Mouse (Mus musculus) adrenal gland, adult 8-10 months (tissue): Measurements from ENCODE around the gene Kcnq4. TPM values are rescaled to one million over a fixed set of nuclear protein-coding genes. Genes with fewer than 3 reads are reported as not detected.

Experiments
- DNase-seq: peaks from one replicate; pipeline ENCODE4 v3.0.0; 2022
- microRNA-seq, 2 experiments: library from miRNA; unstranded; fragments of <30 nt; microRNA quantifications; one replicate each; pipeline ENCODE4 v1.2.0; 2022
- total RNA-seq, 4 experiments: library from RNA; stranded (reverse); gene quantifications; 2 replicates each; pipeline ENCODE4 v1.2.4; 2022

Kcnq4 gene
- total RNA-seq, 4 experiments from 2014 or later = 1.8 to 3.5 (median 2.9) TPM

GRCm38 (mm10) chr4:120671046-120671445, 77.4 kb downstream of the Kcnq4 start:
- DNase-seq = no peak

- no peak for DNase-seq
Measured at GRCm38 (mm10) chr4:120669585-120669984, 78.8 kb downstream of the Kcnq4 start.

DNA sequence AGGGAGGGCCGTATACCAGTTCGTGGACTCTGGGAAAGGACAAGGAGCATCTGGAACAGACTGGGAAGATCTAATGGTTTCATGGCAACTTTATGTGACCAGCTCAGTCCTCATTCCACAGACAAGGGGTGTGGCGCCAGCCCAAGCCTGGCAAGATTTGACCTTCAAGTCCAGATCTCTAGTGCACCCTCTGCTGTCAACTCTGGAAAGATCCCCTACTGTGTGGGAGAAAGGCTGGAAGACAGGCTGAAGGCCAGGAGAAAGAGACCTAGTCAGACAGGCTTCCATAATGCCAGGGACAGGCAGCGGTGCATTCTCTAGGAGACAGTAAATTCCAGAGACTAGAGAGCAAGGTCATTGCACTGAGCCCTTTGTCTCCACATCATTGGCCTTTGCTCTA, 79.9 kb downstream of the Kcnq4 start:
- DNase-seq = peak; percentile 29

- DNase-seq = no peak
Measured at GRCm38 (mm10) chr4:120667555-120667954, 80.9 kb downstream of the Kcnq4 start.

DNA sequence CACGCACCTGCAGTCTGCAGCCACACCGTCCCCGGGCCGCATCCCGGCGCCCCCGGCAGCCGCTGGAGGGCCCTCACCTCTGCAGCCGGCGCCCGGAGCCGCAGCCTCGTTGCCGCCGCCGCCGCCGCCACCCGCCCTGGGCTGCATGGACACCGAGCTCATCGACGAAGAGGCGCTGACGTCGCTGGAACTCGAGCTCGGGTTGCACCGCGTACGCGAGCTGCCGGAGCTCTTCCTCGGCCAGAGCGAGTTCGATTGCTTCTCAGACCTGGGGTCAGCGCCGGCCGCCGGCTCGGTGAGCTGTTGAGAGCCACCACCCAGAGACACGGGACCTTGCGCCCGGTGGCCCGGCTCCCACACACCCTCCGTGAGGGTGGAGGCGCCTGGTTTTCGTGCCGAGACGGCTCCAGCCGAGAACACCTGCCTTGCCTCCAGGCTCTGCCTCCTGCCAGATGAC, 81.3 kb downstream of the Kcnq4 start:
- DNase-seq = peak; percentile 38

- peak; percentile 91 for DNase-seq
Measured at GRCm38 (mm10) chr4:120666358-120667024, 81.9 kb downstream of the Kcnq4 start, which contains the start of gene Cited4. TSS of gene Cited4 (plus strand) at chr4:120666572.

DNA sequence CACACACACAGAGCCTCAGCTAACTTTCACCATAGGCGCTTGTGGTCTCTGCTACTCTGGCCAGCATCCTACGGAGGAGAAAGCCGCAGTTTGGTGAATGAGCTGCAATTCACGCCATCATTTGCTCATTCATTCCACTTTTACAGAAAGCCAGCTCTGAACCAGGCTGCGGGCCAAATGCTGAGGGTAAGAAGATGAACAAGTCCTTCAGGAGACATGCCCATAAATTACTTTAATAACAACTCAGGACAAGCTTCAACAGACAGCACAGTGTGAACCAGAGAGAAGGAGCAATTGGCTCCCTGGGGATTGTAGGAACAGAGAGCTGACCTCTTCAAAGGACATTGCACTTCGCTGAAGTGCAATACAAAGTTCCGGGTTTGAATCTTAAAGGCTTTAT, 82.6 kb downstream of the Kcnq4 start:
- DNase-seq = peak; percentile 54

DNA sequence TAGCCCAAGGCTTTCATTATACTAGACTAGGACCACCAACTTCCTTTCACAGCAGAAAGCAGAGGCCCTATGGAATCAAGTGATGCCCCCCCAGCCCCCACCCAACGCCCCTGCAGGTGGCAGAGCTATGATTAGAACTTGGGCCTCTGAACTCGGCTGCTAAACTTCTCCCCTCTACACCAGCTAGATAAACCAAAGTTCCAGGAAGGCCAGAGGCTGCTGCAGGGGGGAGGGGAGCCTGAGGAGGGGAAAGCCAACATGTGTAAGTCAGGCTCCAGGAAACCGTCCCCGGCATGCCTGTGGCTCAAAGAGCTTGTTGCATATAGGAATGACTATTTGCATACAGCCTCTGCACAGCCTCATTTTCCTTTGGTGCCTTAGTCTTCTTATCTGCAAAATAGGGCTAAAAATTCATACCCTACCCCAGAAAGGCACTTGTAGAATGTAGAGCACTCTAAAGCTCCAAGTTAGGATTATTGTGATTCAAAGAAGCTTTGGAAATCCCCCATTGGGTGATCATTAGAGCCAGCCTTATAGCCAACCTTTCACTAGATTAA, 83.2 kb downstream of the Kcnq4 start:
- DNase-seq = no peak

- no peak for DNase-seq
Measured at GRCm38 (mm10) chr4:120664601-120665000, 83.8 kb downstream of the Kcnq4 start.

GRCm38 (mm10) chr4:120660485-120660884, 87.9 kb downstream of the Kcnq4 start:
- DNase-seq = no peak

- no peak for DNase-seq
Measured at GRCm38 (mm10) chr4:120655898-120656297, 92.5 kb downstream of the Kcnq4 start.

- no peak for DNase-seq
Measured at GRCm38 (mm10) chr4:120650208-120650592, 98.2 kb downstream of the Kcnq4 start.

DNA sequence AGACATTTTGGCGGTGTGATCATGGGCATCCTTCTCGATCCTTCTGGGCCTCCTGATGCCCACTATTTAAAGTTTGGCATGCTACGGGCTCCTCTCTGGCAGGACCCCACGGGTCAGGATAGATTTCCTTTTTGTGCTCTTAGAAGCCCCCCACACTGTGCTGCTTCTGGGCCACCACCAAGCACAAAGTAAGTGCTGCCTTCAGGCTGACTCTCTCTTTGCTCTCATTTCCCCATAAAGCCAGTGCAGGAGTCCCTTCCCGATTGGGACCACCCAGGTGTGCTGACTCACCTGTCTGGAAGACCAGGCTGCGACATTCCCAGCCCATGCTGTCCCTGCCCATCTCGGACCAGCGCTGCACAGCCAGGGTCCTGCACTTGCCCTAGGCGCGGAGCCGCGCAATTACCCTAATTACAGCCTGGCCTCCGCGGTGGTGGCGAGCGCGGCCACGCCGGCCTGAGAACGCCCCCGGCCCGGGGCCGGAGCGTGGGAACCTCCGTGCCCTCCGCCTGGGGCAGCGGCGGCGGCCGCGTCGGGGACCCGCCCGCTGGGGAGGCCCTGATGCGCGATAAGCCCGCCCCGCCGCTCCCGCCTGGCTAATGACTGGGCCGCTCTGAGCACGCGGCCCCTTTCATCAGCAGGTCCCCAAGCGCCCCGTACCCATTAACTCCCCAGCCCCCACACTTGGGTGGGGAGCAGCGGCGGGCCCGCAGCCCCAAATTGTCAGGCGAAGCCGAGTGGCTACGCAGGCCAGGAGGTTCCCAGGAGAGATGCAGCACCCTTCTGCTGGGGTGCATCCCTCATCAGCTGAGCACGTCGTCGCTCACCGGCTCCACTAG, 98.8 kb downstream of the Kcnq4 start:
- DNase-seq = no peak

Small RNA genes lying within 50 kb of the gene (microRNA-seq; reads per million reads assigned to microRNA genes)
- gene Mir30c-1 (129 to 191 reads per million in 2 experiments), gene Mir30e (0 reads per million in 2 experiments), gene Mir30f (0 reads per million in 2 experiments)

Other genes with a start within 250 kb of the Kcnq4 start
- gene Slfnl1, start 216.4 kb downstream of the Kcnq4 start, total RNA-seq = under 1 TPM; 0.22 to 0.59 (median 0.39) TPM
- 10 to 100 TPM; 36.8 to 41.7 (median 39.2) TPM for gene Ctps, start 178.3 kb downstream of the Kcnq4 start, total RNA-seq
- not detected for gene Gm8439, start 159.9 kb downstream of the Kcnq4 start, total RNA-seq
- 10 to 100 TPM in 2 of 4 experiments, 1 to 10 TPM in 2; 9.6 to 19.4 (median 12.6) TPM for gene Cited4, start 82.0 kb downstream of the Kcnq4 start, total RNA-seq
- 10 to 100 TPM; 53.7 to 65.7 (median 59.4) TPM for gene Nfyc, start 83.0 kb upstream of the Kcnq4 start, total RNA-seq
- 10 to 100 TPM; 10.5 to 20.5 (median 15.0) TPM for gene Rims3, start 106.2 kb upstream of the Kcnq4 start, total RNA-seq
- 10 to 100 TPM in 2 of 4 experiments, 1 to 10 TPM in 2; 7.9 to 13.4 (median 10.7) TPM for gene Exo5, start 176.4 kb upstream of the Kcnq4 start, total RNA-seq
- gene Zfp69, start 203.1 kb upstream of the Kcnq4 start, total RNA-seq = 1 to 10 TPM; 1.5 to 3.4 (median 2.9) TPM